Mouse (Mus musculus) heart, adult 2 months (tissue): ENCODE results near the gene Agxt2.

Experiments
- CTCF ChIP-seq: fragments of 200-600 bp; IDR thresholded peaks from 2 replicates; pipeline ENCODE4 v1.8.1; 2022; ENCODE audit warnings: antibody characterized with exemption, mild to moderate bottlenecking, moderate library complexity
- EP300 ChIP-seq: fragments of 200-500 bp; IDR thresholded peaks from 2 replicates; pipeline ENCODE4 v1.6.1; 2011; ENCODE audit warnings: low read depth, low read length, control low read depth; ENCODE audit not compliant: insufficient read depth
- POLR2A ChIP-seq: fragments of 200-500 bp; IDR thresholded peaks from 2 replicates; pipeline ENCODE4 v1.6.1; 2011; ENCODE audit warnings: mild to moderate bottlenecking, low read depth, low read length, control low read depth; ENCODE audit not compliant: insufficient read depth

DNA sequence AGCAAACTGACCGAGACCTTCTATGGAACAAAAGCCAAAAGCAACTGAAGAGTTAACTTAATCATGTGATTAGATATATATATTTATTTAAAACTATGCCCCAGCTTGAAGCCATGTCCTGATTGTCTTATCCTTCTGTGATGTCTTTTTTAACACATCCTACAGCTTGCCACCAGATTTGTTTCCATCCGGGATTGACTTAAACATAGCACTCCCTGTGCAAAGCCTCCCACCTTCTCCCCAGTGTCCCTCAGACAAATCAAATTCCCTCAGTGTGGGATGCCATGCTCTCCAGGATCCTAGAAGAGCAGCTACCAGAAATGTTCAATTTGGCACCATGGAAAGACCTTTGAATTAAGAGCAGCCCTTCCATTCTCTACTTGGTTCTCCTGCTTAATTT, 52.5 kb downstream of the Agxt2 start:
- TF ChIP-seq EP300 (no peak), POLR2A (no peak), CTCF (no peak)
